Mouse (Mus musculus): ENCODE results near the gene Akr1c18. TPM values are rescaled to one million over a fixed set of nuclear protein-coding genes. Genes with fewer than 3 reads are reported as not detected.
"Not testable (repeated sequence)": the region's sequence is repeated elsewhere in the genome, so short reads cannot be mapped to it uniquely, and the experiment has no call there.

Gene Akr1c18
- polyA plus RNA-seq, 1 experiment from 2014 or later = 0.58 TPM

- no peak overlapping the region for H3K4me2 ChIP-seq (ENCODE audit: low read depth, low read length)
- H3K36me3 ChIP-seq (ENCODE audit: control insufficient read depth, insufficient read depth, low read length) = no peaks in the 10 kb centered on the region
- H3K4me3 ChIP-seq (replicated peaks; ENCODE audit: low read length) = no peak overlapping the region
- H3K27ac ChIP-seq (ENCODE audit: low read length) = no peak overlapping the region
- 78% methylated on average over 2 of the region's 2 CpGs for WGBS
- H3K9me3 ChIP-seq (replicated peaks; ENCODE audit: control insufficient read depth, low read length) = no peaks in the 10 kb centered on the region
- H3K27me3 ChIP-seq (ENCODE audit: control insufficient read depth, insufficient read depth, low read length) = no peaks in the 10 kb centered on the region
- no peak for ATAC-seq (ENCODE audit: insufficient read depth, low FRiP score)
- H3K9ac ChIP-seq (ENCODE audit: low read length) = no peak overlapping the region
- H3K4me1 ChIP-seq (ENCODE audit: control insufficient read depth, insufficient read depth, low read length) = no peaks in the 10 kb centered on the region
Observed at GRCm38 (mm10) chr13:4155286-4155685, 4.8 kb upstream of the Akr1c18 start.

GRCm38 (mm10) chr13:4153593-4153992, 3.1 kb upstream of the Akr1c18 start:
- H3K36me3 ChIP-seq (ENCODE audit: control insufficient read depth, insufficient read depth, low read length) = no peaks in the 10 kb centered on the region
- no peaks in the 10 kb centered on the region for H3K9me3 ChIP-seq (replicated peaks; ENCODE audit: control insufficient read depth, low read length)
- no peak for ATAC-seq (ENCODE audit: insufficient read depth, low FRiP score)
- H3K4me3 ChIP-seq (replicated peaks; ENCODE audit: low read length) = no peak overlapping the region
- no peaks in the 10 kb centered on the region for H3K27me3 ChIP-seq (ENCODE audit: control insufficient read depth, insufficient read depth, low read length)
- 76% methylated on average over 3 of the region's 3 CpGs for WGBS
- H3K4me1 ChIP-seq (ENCODE audit: control insufficient read depth, insufficient read depth, low read length) = no peaks in the 10 kb centered on the region
- H3K27ac ChIP-seq (ENCODE audit: low read length) = no peak overlapping the region
- no peak overlapping the region for H3K4me2 ChIP-seq (ENCODE audit: low read depth, low read length)
- H3K9ac ChIP-seq (ENCODE audit: low read length) = no peak overlapping the region

GRCm38 (mm10) chr13:4152908-4153307, 2.5 kb upstream of the Akr1c18 start:
- H3K4me1 ChIP-seq (ENCODE audit: control insufficient read depth, insufficient read depth, low read length) = no peaks in the 10 kb centered on the region
- H3K36me3 ChIP-seq (ENCODE audit: control insufficient read depth, insufficient read depth, low read length) = no peaks in the 10 kb centered on the region
- H3K9me3 ChIP-seq (replicated peaks; ENCODE audit: control insufficient read depth, low read length) = no peaks in the 10 kb centered on the region
- no peaks in the 10 kb centered on the region for H3K27me3 ChIP-seq (ENCODE audit: control insufficient read depth, insufficient read depth, low read length)
- no peak for ATAC-seq (ENCODE audit: insufficient read depth, low FRiP score)
- WGBS = 63% methylated on average over 2 of the region's 2 CpGs
- no peak overlapping the region for H3K4me3 ChIP-seq (replicated peaks; ENCODE audit: low read length)
- H3K27ac ChIP-seq (ENCODE audit: low read length) = no peak overlapping the region
- no peak overlapping the region for H3K4me2 ChIP-seq (ENCODE audit: low read depth, low read length)
- H3K9ac ChIP-seq (ENCODE audit: low read length) = no peak overlapping the region

- 78% methylated on average over 1 of the region's 1 CpGs for WGBS
- H3K27me3 ChIP-seq (ENCODE audit: control insufficient read depth, insufficient read depth, low read length) = no peaks in the 10 kb centered on the region
- ATAC-seq (ENCODE audit: insufficient read depth, low FRiP score) = no peak
- no peaks in the 10 kb centered on the region for H3K9me3 ChIP-seq (replicated peaks; ENCODE audit: control insufficient read depth, low read length)
- H3K36me3 ChIP-seq (ENCODE audit: control insufficient read depth, insufficient read depth, low read length) = no peaks in the 10 kb centered on the region
- no peaks in the 10 kb centered on the region for H3K4me1 ChIP-seq (ENCODE audit: control insufficient read depth, insufficient read depth, low read length)
- no peak overlapping the region for H3K4me2 ChIP-seq (ENCODE audit: low read depth, low read length)
- H3K27ac ChIP-seq (ENCODE audit: low read length) = no peak overlapping the region
- H3K9ac ChIP-seq (ENCODE audit: low read length) = no peak overlapping the region
- no peak overlapping the region for H3K4me3 ChIP-seq (replicated peaks; ENCODE audit: low read length)
Observed at GRCm38 (mm10) chr13:4144261-4144660, 6.2 kb downstream of the Akr1c18 start.

- Histone ChIP-seq H3K9ac (ENCODE audit: low read length) (no peak overlapping the region), H3K4me3 (replicated peaks; ENCODE audit: low read length) (no peak overlapping the region), H3K4me1 (ENCODE audit: control insufficient read depth, insufficient read depth, low read length) (no peaks in the 10 kb centered on the region), H3K27me3 (ENCODE audit: control insufficient read depth, insufficient read depth, low read length) (no peaks in the 10 kb centered on the region), H3K4me2 (ENCODE audit: low read depth, low read length) (no peak overlapping the region), H3K27ac (ENCODE audit: low read length) (no peak overlapping the region), H3K36me3 (ENCODE audit: control insufficient read depth, insufficient read depth, low read length) (no peaks in the 10 kb centered on the region), H3K9me3 (replicated peaks; ENCODE audit: control insufficient read depth, low read length) (no peaks in the 10 kb centered on the region)
- no peak for ATAC-seq (ENCODE audit: insufficient read depth, low FRiP score)
- WGBS = 39% methylated on average over 2 of the region's 2 CpGs
Observed at GRCm38 (mm10) chr13:4133070-4133469, 17.4 kb downstream of the Akr1c18 start.

GRCm38 (mm10) chr13:4131721-4132120, 18.7 kb downstream of the Akr1c18 start:
- H3K4me2 ChIP-seq (ENCODE audit: low read depth, low read length) = no peak overlapping the region
- H3K9ac ChIP-seq (ENCODE audit: low read length) = no peak overlapping the region
- no peaks in the 10 kb centered on the region for H3K36me3 ChIP-seq (ENCODE audit: control insufficient read depth, insufficient read depth, low read length)
- H3K4me3 ChIP-seq (replicated peaks; ENCODE audit: low read length) = no peak overlapping the region
- ATAC-seq (ENCODE audit: insufficient read depth, low FRiP score) = no peak
- H3K4me1 ChIP-seq (ENCODE audit: control insufficient read depth, insufficient read depth, low read length) = no peaks in the 10 kb centered on the region
- H3K27ac ChIP-seq (ENCODE audit: low read length) = no peak overlapping the region
- no peaks in the 10 kb centered on the region for H3K27me3 ChIP-seq (ENCODE audit: control insufficient read depth, insufficient read depth, low read length)
- 41% methylated on average over 3 of the region's 3 CpGs for WGBS
- H3K9me3 ChIP-seq (replicated peaks; ENCODE audit: control insufficient read depth, low read length) = no peaks in the 10 kb centered on the region

- no peaks in the 10 kb centered on the region for H3K9me3 ChIP-seq (replicated peaks; ENCODE audit: control insufficient read depth, low read length)
- H3K36me3 ChIP-seq (ENCODE audit: control insufficient read depth, insufficient read depth, low read length) = no peaks in the 10 kb centered on the region
- WGBS = 88% methylated on average over 1 of the region's 1 CpGs
- H3K27ac ChIP-seq (ENCODE audit: low read length) = no peak overlapping the region
- H3K4me3 ChIP-seq (replicated peaks; ENCODE audit: low read length) = no peak overlapping the region
- H3K9ac ChIP-seq (ENCODE audit: low read length) = no peak overlapping the region
- H3K4me2 ChIP-seq (ENCODE audit: low read depth, low read length) = no peak overlapping the region
- no peak for ATAC-seq (ENCODE audit: insufficient read depth, low FRiP score)
- H3K27me3 ChIP-seq (ENCODE audit: control insufficient read depth, insufficient read depth, low read length) = no peaks in the 10 kb centered on the region
- H3K4me1 ChIP-seq (ENCODE audit: control insufficient read depth, insufficient read depth, low read length) = no peaks in the 10 kb centered on the region
Observed at GRCm38 (mm10) chr13:4131317-4131716, 19.1 kb downstream of the Akr1c18 start.

- H3K4me3 ChIP-seq (replicated peaks; ENCODE audit: low read length) = no peak overlapping the region
- no peaks in the 10 kb centered on the region for H3K9me3 ChIP-seq (replicated peaks; ENCODE audit: control insufficient read depth, low read length)
- H3K27me3 ChIP-seq (ENCODE audit: control insufficient read depth, insufficient read depth, low read length) = no peaks in the 10 kb centered on the region
- WGBS = 32% methylated on average over 5 of the region's 5 CpGs
- H3K9ac ChIP-seq (ENCODE audit: low read length) = no peak overlapping the region
- H3K4me2 ChIP-seq (ENCODE audit: low read depth, low read length) = no peak overlapping the region
- no peak overlapping the region for H3K27ac ChIP-seq (ENCODE audit: low read length)
- H3K36me3 ChIP-seq (ENCODE audit: control insufficient read depth, insufficient read depth, low read length) = no peaks in the 10 kb centered on the region
- no peaks in the 10 kb centered on the region for H3K4me1 ChIP-seq (ENCODE audit: control insufficient read depth, insufficient read depth, low read length)
- no peak for ATAC-seq (ENCODE audit: insufficient read depth, low FRiP score)
Observed at GRCm38 (mm10) chr13:4129100-4129499, 21.4 kb downstream of the Akr1c18 start.

GRCm38 (mm10) chr13:4125846-4126245, 24.6 kb downstream of the Akr1c18 start:
- H3K27ac ChIP-seq (ENCODE audit: low read length); H3K4me2 ChIP-seq (ENCODE audit: low read depth, low read length); H3K27me3 ChIP-seq (ENCODE audit: control insufficient read depth, insufficient read depth, low read length); H3K36me3 ChIP-seq (ENCODE audit: control insufficient read depth, insufficient read depth, low read length); H3K9me3 ChIP-seq (replicated peaks; ENCODE audit: control insufficient read depth, low read length); ATAC-seq (ENCODE audit: insufficient read depth, low FRiP score); H3K4me1 ChIP-seq (ENCODE audit: control insufficient read depth, insufficient read depth, low read length); H3K9ac ChIP-seq (ENCODE audit: low read length); H3K4me3 ChIP-seq (replicated peaks; ENCODE audit: low read length): not testable (repeated sequence)
- 90% methylated on average over 1 of the region's 1 CpGs for WGBS

GRCm38 (mm10) chr13:4124471-4124870, 26.0 kb downstream of the Akr1c18 start:
- 90% methylated on average over 6 of the region's 6 CpGs for WGBS
- not testable (repeated sequence) for ATAC-seq (ENCODE audit: insufficient read depth, low FRiP score); H3K9ac ChIP-seq (ENCODE audit: low read length); H3K4me3 ChIP-seq (replicated peaks; ENCODE audit: low read length); H3K27ac ChIP-seq (ENCODE audit: low read length); H3K9me3 ChIP-seq (replicated peaks; ENCODE audit: control insufficient read depth, low read length); H3K27me3 ChIP-seq (ENCODE audit: control insufficient read depth, insufficient read depth, low read length); H3K36me3 ChIP-seq (ENCODE audit: control insufficient read depth, insufficient read depth, low read length); H3K4me2 ChIP-seq (ENCODE audit: low read depth, low read length); H3K4me1 ChIP-seq (ENCODE audit: control insufficient read depth, insufficient read depth, low read length)

Data from stomach, embryonic 16.5 days (tissue).